Mouse (Mus musculus) c-Kit-negative CD71-positive TER-119-positive erythroid progenitor cells, embryonic 14.5 days (primary cell): ENCODE data around the gene Cpeb3.

Source experiments
- DNase-seq: peaks from one replicate; pipeline ENCODE4 v3.0.0-alpha.2; 2013; ENCODE audit warnings: low read depth, low spot score

The Cpeb3 gene

DNA sequence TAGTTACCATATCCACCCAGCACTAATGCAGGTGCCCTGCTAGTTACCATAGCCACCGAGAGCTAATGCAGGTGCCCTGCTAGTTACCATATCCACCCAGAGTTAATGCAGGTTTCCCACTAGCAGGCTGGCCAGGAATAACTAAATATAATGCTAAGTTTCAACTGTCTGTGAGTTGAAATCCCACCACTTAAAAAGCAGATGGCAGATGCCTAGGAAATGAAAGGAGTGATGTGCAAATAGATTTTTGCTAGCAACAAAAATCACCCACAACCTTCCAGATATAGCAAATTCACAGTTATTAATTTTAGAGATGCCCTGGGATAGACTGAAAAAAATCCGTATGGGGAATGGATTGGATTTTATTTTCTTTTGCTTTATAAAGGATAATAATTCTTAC is 176.0 kb downstream of the Cpeb3 start:
- no peak for DNase-seq

DNA sequence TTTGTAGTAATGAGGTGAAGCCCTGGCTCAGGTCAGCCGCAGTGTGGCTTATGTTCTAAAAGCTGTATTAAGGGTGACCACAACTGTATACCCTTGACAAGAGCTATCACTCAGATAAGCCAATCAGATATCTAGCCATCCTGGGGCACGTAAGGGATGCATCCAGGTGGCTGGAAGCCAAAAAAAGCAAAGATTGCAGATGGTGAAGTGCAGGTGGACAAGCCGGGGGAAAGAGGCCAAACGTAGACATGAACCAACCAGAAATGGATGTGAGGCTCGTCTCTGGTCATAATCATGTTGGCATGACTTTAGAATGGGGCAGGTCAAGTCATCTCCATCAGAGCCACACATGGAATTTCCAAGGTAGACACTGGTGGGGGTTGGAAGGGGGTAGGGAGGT is 177.0 kb downstream of the Cpeb3 start:
- DNase-seq, result no peak

DNA sequence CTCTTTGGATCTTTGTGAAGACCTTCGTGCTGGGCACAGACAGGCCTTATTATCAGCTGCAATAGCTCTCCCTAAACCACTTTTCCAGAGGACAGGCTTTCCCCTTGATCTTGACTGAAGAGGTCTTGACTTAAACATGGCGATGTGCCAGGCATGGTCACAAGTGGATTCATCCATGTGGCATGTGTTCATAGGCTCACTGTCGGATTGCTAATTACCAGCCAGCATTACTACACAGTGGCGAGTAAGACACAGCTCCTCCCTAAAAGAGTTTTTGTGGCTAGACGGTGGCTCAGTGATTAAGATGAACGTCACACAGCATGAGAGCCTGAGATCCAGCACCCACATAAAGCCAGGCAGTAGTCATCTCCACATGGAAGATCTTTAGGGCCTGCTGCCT is 178.6 kb downstream of the Cpeb3 start:
- DNase-seq, result no peak

DNA sequence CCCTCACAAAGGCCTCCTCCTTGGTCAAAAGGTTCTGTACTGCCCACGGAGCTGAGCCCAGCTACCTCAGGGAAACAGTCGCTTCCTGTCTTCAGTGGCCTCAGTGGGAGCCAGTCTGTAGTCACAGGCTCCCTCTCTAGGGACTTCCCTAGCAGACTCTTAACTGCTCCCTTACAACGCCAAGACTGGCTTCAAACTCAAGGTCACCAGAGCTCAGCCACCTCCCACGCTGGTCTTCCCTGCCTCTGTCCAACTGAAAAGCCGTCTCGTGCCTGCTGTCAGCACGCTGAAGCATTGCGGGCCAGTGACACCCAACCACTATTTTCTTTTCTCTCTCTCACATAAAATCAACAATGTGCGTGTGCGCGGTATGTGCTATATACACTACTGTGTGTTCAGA is 182.0 kb downstream of the Cpeb3 start:
- no peak for DNase-seq

DNA sequence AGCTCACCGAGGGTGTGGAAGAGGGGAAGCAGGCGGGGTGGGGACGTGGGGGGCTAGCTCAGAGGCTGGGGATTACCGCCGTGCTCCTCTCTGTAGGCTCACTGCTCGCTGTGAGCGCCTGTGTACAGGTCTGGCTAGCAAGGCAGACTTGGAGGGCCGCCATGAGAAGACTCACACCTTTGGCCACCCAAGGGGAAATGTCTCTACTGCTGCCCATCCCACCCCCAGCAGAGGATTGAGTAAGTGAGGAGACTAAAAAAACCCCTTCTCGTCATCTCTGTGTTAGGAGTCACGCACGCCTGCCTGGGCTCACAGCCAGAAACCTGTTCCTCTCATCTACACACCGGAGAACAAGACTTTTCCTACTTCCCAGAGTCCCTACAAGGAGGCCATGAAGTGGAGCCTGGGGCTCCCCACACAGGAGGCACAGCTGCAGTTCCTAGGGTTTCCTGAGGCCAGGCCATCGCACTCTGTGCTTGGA is 182.5 kb downstream of the Cpeb3 start:
- no peak for DNase-seq

DNA sequence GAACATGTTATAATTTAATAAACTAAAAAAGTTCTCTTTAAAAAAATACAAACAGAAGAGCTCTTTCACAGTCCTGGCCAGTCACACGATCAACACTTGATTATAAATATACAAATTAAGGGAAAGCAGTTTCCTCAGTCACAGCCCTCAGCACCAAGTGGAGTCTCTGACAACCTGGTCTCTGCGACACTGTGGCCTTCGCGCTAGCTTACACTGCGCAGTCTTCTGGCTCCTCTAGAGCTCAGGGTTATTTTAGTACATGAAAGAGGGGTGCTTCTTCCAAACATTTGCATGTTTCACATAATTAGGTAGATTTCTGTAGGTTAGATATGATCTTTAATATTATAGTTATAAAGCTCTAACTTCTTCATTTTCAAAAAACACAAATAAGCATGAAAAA is 186.3 kb downstream of the Cpeb3 start:
- no peak for DNase-seq

DNA sequence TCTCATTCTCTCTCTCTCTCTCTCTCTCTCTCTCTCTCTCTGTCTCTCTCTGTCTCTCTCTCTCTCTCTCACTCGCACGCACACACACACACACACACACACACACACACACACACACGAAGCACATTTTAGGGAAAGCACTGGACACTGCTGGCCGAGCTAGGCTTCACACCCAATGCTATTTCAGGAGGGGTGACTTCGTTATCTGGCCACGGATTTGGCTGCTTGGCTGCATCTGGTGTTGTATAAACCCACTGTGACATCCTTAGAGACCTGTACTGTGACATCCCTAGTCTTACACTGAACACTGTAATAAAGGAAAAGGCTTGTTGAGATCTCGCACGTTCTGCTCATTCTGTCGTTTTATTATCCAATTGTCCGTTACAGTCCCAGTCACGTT is 187.4 kb downstream of the Cpeb3 start:
- DNase-seq, result no peak

DNA sequence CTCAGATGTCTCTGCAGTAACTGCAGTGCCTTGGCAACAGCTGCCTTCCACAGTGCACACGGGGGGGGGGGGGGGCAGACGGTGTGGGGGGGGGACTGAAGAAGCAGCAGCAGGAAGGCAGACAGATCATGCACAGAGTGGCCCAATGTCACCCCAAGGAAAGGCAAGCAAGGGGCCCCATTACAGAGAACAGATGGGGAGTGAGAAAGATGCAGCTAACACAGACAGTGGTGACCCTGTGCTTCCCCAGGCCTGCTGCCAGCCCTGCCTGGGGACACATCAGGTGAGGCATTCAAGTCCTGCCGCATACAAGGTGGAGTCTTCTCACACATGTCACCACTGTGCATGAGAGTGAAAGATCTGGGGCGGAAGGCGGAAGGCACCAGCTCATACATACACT is 187.9 kb downstream of the Cpeb3 start:
- DNase-seq, result no peak

DNA sequence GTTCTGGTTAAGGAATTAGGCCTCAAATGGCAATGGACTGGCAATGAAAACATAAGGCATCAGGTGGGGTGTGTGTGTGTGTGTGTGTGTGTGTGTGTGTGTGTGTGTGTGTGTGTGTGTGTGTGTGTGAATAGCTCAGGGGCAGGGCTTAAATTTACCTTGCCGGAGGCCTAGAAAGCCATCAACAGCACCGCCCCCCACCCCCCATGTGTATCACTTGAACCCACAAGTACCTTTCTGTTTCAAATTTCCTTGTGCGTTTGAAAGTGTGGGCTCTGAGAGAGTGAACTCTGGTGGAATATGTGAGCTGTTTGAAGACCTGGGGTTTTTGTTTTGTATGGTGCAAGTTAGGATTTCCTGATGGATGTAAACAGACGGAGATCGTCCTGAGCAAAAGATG is 189.5 kb downstream of the Cpeb3 start:
- no peak for DNase-seq

DNA sequence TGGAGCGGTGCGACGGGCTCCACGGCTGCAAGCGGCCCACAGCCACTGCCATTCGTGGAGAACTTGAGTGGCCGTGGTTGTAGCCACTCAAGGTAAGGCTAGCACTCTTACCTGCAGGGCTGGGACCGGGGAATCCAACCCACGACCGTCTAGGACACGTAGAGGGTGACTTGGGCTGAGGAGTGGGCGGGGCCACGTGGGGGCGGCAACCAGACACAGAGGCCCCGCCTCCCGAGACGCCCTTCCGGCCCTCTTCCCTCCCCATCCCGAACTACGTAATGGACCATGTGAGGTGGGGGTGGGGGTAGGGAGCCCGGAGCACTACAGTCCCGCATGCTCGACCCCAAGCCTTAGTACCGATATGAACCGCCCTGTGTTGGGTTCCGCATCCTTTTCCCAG is 190.0 kb downstream of the Cpeb3 start:
- peak; percentile 54 for DNase-seq

DNA sequence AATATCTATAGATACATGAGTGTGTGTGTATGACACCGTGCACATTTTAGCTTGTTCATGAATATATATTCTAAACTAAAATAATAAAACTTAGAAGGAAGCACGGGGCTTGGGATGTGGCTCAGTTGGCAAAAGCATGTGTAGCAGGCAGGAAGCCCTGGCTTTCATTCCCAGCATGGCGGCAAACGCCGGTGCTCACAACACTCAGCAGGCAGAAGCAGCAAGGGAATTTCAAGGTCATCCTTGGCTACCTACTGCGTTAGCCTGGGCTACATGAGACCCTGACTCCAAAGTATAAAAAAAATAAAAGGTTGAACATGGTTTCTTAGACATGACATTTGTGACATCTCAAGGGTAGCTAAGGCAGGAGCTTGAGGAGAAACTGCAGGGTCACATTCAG is 191.5 kb downstream of the Cpeb3 start:
- no peak for DNase-seq

DNA sequence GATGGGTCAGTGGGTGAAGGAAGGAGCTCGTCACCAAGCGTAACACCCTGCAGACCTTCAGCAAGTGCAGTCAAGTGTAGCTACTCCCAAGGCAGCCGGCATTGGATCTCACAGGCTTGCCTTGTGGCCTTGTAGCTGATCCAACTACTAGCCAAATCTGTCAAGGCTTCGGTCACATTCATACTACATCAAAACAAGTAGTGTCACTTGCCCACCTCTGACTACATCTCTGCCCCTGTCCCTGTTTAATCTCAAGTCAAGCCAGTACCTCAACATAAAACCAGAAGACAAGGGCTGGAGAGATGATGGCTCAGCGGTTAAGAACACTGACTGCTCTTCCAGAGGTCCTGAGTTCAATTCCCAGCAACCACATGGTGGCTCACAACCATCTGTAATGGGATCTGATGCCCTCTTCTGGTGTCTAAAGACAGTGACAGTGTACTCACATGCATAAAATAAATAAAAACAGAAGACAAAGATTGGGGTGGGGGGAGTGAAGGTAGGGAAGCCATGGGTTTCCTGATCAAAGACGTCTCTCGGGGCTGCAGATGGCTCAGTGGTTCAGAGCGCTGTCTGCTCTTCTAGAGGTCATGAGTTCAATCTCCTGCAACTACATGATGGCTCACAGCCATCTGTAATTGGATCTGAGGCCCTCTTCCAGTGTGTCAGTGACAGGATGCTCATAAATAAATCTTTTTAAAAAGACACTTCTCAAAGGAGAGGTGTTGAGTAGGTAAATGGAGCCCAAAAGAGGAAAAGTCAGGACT is 194.0 kb downstream of the Cpeb3 start:
- DNase-seq, result no peak

DNA sequence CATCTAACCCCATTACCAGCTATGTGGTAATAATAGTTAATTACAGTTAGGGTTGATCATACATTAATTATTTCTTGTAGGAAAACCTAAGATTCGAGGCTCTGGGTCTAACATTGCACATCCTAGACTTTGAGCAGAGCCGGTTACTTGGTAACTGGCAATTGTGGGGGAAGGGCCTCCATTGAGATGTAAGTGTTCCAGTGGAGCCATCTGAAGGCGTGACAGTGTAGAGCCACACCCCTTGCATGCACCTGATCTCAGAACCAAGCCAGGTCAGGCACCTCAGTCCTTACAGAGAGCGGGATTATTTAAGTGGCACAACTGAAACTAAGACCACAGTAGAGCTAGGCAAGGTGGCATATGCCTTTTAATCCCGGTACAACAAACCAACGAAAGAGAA is 194.9 kb downstream of the Cpeb3 start:
- no peak for DNase-seq

DNA sequence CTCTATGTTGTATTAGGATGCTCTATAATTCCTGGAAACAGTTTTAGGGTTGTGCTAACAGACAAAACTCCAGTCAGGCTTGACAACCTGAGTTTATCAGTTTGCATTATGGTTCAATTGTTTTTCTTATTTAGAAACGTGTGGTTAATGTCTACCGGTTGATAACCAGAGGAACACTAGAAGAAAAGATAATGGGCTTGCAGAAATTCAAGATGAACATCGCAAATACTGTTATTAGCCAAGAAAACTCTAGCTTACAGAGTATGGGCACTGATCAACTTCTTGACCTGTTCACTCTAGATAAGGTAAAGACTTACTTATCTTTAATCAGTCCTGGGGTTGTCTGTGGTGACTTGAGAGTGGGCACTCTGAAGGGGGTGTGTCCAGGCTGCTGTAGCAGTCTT is 198.5 kb downstream of the Cpeb3 start:
- no peak for DNase-seq

DNA sequence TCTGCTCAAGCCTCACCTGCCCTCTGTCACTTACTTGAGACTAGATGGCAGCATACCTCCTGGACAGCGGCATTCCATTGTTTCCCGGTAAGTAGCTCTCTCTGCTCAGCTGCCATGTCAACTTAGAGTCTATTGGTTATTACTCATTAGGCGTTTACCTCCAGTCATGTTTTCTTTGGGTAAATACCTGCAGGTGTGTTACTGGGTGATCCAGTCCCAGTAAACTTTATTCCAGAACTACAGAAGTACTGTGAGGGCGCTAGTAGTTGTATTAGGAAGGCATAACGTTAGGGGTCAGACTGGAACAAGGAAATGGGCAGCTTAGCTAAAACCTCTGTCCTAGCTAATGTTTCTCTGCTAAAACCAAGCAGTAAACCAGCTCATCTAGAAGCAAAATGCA is 203.8 kb downstream of the Cpeb3 start:
- no peak for DNase-seq
